Mouse (Mus musculus) c-Kit-positive CD71-negative TER-119-negative erythroid progenitor cells, embryonic 14.5 days (primary cell): ENCODE measurements around the gene Macrod1.

Experiments used
- DNase-seq: peaks from one replicate; pipeline ENCODE4 v3.0.0-alpha.2; 2013; ENCODE audit warnings: low read depth

The Macrod1 gene

DNA sequence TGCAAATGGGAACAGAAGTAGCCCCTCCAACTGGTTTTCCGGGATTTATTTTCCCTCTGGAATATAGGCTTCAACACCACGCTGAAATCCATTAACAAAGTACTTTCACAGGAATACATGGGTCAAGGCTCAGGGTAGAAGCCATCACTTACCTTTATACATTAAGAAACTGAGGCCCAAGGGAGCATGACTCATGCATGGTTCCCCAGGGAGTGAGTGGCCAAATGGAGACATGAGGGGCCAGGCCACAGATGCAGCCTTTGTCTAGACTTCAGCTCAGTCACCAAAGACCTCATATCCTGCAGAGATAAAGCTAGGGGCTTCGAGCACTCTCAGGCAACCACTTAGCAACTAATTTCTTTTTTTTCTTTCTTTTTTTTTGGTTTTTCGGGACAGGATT is 180.1 kb downstream of the Macrod1 start:
- no peak for DNase-seq

DNA sequence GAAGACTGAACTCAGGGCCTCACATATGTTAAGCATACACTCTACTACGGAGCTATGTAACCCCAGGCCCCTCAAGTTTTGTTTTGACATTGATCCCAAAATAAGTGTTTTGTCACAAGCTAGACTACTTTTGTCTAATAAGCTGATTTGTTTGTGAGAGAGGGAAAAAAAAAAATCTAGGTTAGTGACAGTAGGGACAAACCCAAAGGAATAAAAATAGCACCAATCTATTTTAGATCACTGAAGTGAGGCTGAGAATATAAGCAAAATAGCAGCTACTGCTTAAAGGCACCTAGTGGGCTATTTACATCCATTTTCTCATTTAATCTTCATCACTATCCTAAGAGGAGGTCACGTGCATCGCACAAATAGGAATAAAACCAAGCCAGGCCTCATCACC is 183.0 kb downstream of the Macrod1 start:
- no peak for DNase-seq

DNA sequence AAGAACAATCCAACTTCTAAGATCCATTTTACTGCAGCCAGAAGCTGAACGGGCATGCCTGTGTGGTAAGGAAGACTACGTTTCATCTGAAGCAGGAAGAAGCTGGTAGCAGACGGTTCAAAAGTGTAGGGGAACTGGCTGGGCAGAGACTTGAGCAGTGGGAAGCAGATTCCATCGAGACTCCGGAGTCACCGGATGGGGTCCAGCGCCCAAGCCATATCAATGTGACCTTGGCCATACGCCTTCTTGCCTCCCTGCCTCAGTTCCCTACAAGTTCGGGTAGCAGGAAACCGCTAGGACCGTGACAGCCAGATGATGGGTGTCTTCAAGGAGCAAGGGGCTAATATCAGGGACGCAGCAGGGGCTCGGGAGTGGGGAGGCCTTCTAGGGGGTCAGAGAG is 183.7 kb downstream of the Macrod1 start:
- no peak for DNase-seq

DNA sequence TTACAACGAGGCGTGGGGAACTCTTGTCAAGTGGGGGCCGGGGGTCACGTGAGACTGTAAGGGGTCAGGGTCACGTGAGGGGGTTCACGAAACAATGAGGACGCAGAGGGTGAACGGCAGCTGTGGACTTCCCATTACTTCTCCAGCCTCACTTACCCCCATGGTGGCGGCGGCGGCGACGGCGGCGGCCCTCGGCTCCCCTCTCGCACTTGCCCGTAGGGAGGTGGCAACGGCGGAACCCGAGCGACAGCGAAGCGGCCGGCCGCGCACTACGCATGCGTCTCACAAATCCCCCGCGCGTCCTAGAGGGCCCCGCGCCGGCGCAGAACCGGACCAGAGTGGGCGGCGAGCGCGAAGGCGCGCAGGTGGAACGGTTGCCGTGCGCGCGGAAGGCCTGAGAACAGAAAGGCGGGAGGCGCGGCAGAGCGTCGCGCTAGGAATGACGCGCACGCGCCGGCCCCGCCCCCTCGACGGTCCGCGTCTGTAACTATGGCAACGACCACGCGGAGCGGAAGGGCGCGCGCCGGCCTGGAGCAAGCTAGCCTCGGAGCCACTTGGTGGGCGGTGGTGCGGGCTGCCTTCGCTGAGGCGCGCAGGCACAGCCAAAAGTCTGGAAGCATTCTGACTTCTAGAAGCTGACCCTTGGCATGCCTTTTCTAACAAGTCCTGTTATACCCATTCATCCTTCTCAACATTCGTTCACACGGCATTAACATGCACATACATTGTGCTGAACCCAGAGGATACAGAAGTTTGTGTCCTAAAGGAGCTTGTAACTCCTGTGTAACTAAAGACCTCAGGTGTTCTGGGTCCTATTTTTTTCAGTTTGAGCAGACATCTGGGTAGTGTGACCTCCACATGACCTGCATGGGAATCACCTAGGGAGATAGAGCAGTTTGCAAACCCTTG is 184.4 kb downstream of the Macrod1 start, which contains the start of gene Naa40:
TSS of gene Naa40 (minus strand) at position 402 of the 909 bp plus-strand sequence.
- peak; percentile 87 for DNase-seq

DNA sequence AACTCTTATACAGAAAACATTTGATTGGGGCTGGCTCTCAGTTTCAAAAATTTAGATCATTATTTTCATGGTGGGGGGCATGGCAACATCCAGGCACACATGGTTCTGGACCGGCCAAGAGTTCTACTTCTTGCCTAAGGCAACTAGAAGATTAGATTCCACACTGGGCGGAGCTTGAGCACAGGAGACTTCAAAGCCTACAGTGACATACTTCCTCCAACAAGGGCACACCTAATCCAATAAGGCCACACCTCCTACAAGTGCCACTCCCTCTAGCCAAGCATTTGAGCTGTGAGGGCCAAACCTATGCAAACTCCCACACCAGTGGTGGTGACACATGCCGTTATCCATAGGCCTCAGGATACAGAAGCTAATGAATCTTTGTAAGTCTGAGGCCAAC is 189.4 kb downstream of the Macrod1 start:
- no peak for DNase-seq
